18 mouse cellular contexts compared by ENCODE assay signal in the genomic region with DNA sequence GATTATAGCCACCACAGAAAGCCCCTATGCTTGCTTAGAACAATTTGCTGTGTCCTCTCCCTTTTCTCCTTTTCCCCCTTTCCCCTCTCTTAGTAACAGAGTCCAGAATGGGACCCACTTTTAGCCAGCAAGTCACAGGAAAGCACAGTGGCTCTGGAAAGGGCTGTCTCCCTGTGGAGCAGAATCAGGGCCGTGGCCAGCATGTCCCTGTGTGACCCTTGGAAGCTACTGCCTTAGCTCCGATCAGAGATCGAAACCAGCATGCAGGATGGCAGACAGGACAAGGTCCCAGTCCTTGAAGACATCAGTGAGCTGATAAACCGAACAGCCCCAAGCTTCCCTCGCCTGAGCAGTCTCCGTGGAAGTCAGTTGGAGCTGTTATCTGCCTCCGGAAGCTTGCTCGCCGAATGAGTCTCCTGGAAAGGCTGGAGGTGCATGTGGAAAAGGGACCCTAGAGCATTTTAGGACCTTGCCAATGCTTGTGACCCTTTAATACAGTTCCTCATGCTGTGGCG.
"Had no signal": no experiment of that assay in that cellular context is flagged by ENCODE, and none has a peak within 500 bp of the region (broad histone marks: within the 10 kb centered on the region; RNA-seq: fewer than 3 reads in every experiment).

No protein-coding gene starts in this region.

- H3K27ac ChIP-seq: kidney, postnatal 0 days; layer of hippocampus, adult 2 months; limb, embryonic 10.5 days; limb, embryonic 13.5 days; liver, embryonic 12.5 days; liver, embryonic 15.5 days; lung, embryonic 15.5 days; stomach, postnatal 0 days had no signal

- H3K4me3 ChIP-seq: layer of hippocampus, adult 2 months; limb, embryonic 10.5 days; limb, embryonic 13.5 days; liver, embryonic 12.5 days; liver, embryonic 15.5 days; lung, embryonic 15.5 days had no signal

- DNase-seq: kidney, postnatal 25 days; layer of hippocampus, adult 9-11 months; liver; lung, adult 18-20 months; lung, postnatal 10 days; lung, postnatal 36 days; midbrain, embryonic 14.5 days; thymus, adult 2 months; thymus, postnatal 14 days; thymus, postnatal 4 days had no signal

- H3K36me3 ChIP-seq: limb, embryonic 10.5 days; liver, embryonic 12.5 days; liver, embryonic 15.5 days; lung, embryonic 15.5 days had no signal

- H3K27me3 ChIP-seq: limb, embryonic 13.5 days; liver, embryonic 12.5 days; liver, embryonic 15.5 days; lung, embryonic 15.5 days had no signal

- H3K4me1 ChIP-seq: limb, embryonic 13.5 days had no signal
